Mouse (Mus musculus): ENCODE measurements around the gene Layn.
A peak's percentile ranks its signal among the peaks of the same experiment; 100 is the strongest.

The Layn gene

GRCm38 (mm10) chr9:51007726-51008067, 69.2 kb downstream of the Layn start:
- Histone ChIP-seq H3K4me1 (replicated peaks; ENCODE audit: low read depth, low read length) (peaks cover 14% of the 10 kb centered on the region), H3K4me3 (replicated peaks; ENCODE audit: low read length) (peak overlapping the region; percentile 95), H3K9me3 (ENCODE audit: low read length) (no peaks in the 10 kb centered on the region), H3K36me3 (ENCODE audit: insufficient read depth, low read length) (no peaks in the 10 kb centered on the region), H3K27me3 (ENCODE audit: insufficient read depth, low read length) (peaks cover 16% of the 10 kb centered on the region)
- TF ChIP-seq NANOG (IDR thresholded peaks at IDR 0.05; ENCODE audit: borderline replicate concordance, low read length) (no peak), CTCF (conservative IDR thresholded peaks at IDR 0.05; ENCODE audit: low read length) (no peak), POU5F1 (IDR thresholded peaks at IDR 0.05; ENCODE audit: borderline replicate concordance, low read length) (no peak)

DNA sequence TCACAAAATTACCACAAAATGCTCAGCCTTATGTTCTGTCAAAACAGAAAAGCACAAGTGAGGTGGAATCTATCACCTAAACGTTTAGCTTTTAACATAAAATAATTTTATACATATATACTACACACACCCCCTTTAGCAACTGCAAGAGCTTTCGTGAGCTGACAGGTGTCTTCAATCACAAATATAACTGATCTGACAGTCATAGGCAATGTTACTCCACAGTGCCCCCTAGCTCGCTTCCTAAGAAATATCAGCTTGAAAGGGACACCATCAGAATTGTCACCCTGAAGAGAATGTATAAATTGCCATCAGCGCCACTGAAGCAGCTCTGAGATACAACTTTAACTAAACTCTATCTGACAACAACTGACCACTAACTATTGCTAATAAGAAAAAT, 70.0 kb downstream of the Layn start:
- H3K27me3 ChIP-seq (ENCODE audit: insufficient read depth, low read length) = peaks cover 16% of the 10 kb centered on the region
- H3K4me1 ChIP-seq (replicated peaks; ENCODE audit: low read depth, low read length) = peaks cover 20% of the 10 kb centered on the region
- no peaks in the 10 kb centered on the region for H3K9me3 ChIP-seq (ENCODE audit: low read length)
- H3K4me3 ChIP-seq (replicated peaks; ENCODE audit: low read length) = no peak overlapping the region
- H3K36me3 ChIP-seq (ENCODE audit: insufficient read depth, low read length) = no peaks in the 10 kb centered on the region
- TF ChIP-seq CTCF (conservative IDR thresholded peaks at IDR 0.05; ENCODE audit: low read length) (peak; percentile 65), POU5F1 (IDR thresholded peaks at IDR 0.05; ENCODE audit: borderline replicate concordance, low read length) (no peak), NANOG (IDR thresholded peaks at IDR 0.05; ENCODE audit: borderline replicate concordance, low read length) (no peak)

All from E14TG2a.4 (cell line).